Mouse (Mus musculus) limb, embryonic 14.5 days (tissue): ENCODE measurements at regions not wholly inside any gene's neighbourhood (a gene's known extent, or its start where the extent isn't known, plus 50 kb on each side); places are given as distances from the start of the nearest gene placed in this dataset.

ENCODE experiments used
- ATAC-seq: fragments of 200-750 bp; cut with Nextera tagmentation; 2 replicates; pipeline ENCODE4 v1.8.0; 2017; ENCODE audit warnings: low read depth, moderate number of reproducible peaks, moderate TSS enrichment; ENCODE audit not compliant: low FRiP score
- DNase-seq: peaks from one replicate; pipeline ENCODE4 v3.0.0-alpha.2; 2015; ENCODE audit warnings: low spot score
- H3K27ac ChIP-seq: fragments of 300-500 bp; sonication (generic); replicated peaks from 2 replicates; pipeline ENCODE4 v1.5.1; 2014; ENCODE audit warnings: low read depth, mild to moderate bottlenecking, low read length, moderate library complexity, mixed read lengths
- H3K27me3 ChIP-seq: fragments of 300-500 bp; sonication (generic); 2 replicates; pipeline ENCODE4 v1.6.1; 2014; ENCODE audit warnings: low read length, mixed read lengths; ENCODE audit not compliant: control insufficient read depth, insufficient read depth
- H3K36me3 ChIP-seq: fragments of 300-500 bp; sonication (generic); 2 replicates; pipeline ENCODE4 v1.6.1; 2014; ENCODE audit warnings: mild to moderate bottlenecking, low read length, moderate library complexity, mixed read lengths; ENCODE audit not compliant: control insufficient read depth, insufficient read depth
- H3K4me1 ChIP-seq: fragments of 300-500 bp; sonication (generic); 2 replicates; pipeline ENCODE4 v1.6.1; 2014; ENCODE audit warnings: antibody characterized with exemption, low read length, mixed read lengths; ENCODE audit not compliant: control insufficient read depth, insufficient read depth
- H3K4me2 ChIP-seq: fragments of 300-500 bp; sonication (generic); replicated peaks from 2 replicates; pipeline ENCODE4 v1.6.1; 2014; ENCODE audit warnings: low read depth, mild to moderate bottlenecking, low read length, moderate library complexity; ENCODE audit not compliant: severe bottlenecking
- H3K4me3 ChIP-seq: fragments of 300-500 bp; sonication (generic); replicated peaks from 2 replicates; pipeline ENCODE4 v1.5.1; 2014; ENCODE audit warnings: low read length
- H3K9ac ChIP-seq: fragments of 300-500 bp; sonication (generic); 2 replicates; pipeline ENCODE4 v1.6.1; 2014; ENCODE audit warnings: mild to moderate bottlenecking, low read depth, low read length, moderate library complexity; ENCODE audit not compliant: severe bottlenecking
- H3K9me3 ChIP-seq: fragments of 300-500 bp; sonication (generic); 2 replicates; pipeline ENCODE4 v1.6.1; 2016; ENCODE audit warnings: low read length; ENCODE audit not compliant: control insufficient read depth
- POLR2A ChIP-seq: fragments of 200-500 bp; IDR thresholded peaks from 2 replicates; pipeline ENCODE4 v1.8.0; 2012; ENCODE audit warnings: inconsistent platforms, mild to moderate bottlenecking, moderate library complexity, borderline replicate concordance; ENCODE audit not compliant: insufficient read depth, insufficient read length; ENCODE audit errors: extremely low read depth
- WGBS: fragments of 180-500 bp; shearing (Covaris S2); extraction: QIAGEN DNeasy Blood & Tissue Kit; methylation state at CpG from one replicate; pipeline ENCODE4 v1.1.7; 2014; 5-methylcytosine and 5-hydroxymethylcytosine counted together

DNA sequence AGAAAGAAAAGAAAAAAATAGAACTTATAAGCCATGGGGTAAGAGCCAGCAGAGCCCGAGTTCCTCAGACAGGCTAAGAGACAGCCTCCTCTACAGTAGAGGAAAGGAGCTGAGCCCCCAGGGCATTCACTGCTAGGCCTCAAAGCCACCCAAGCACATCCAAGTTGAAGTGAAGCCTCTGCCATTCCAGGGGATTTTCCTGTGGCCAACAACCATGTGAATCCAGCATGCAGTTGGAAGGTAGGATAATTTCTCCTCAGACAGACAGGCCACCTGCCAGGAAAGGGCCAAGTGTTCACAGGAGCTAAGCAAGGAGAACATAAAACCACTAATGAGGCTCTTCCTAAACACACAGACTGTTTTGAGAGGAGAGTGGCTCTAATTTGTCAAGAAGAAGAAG lies 199.6 kb upstream of the Cdyl start:
- ATAC-seq (no peak), DNase-seq (no peak)
- WGBS: 79% methylated on average over 1 of the region's 1 CpGs
- H3K4me2 ChIP-seq: no peak overlapping the region
- no peak overlapping the region for H3K4me3 ChIP-seq
- H3K27ac ChIP-seq: no peak overlapping the region
- H3K36me3 ChIP-seq: no peaks in the 10 kb centered on the region
- no peak overlapping the region for H3K9ac ChIP-seq
- no peaks in the 10 kb centered on the region for H3K4me1 ChIP-seq
- no peak for TF ChIP-seq POLR2A
- no peaks in the 10 kb centered on the region for H3K9me3 ChIP-seq
- no peaks in the 10 kb centered on the region for H3K27me3 ChIP-seq

- H3K4me2 ChIP-seq: no peak overlapping the region
- no peak overlapping the region for H3K27ac ChIP-seq
- no peak overlapping the region for H3K4me3 ChIP-seq
- H3K9ac ChIP-seq: no peak overlapping the region
- no peaks in the 10 kb centered on the region for H3K4me1 ChIP-seq
- WGBS: 89% methylated on average over 1 of the region's 1 CpGs
- no peak for DNase-seq
- TF ChIP-seq POLR2A: no peak
- ATAC-seq: no peak
- no peaks in the 10 kb centered on the region for H3K27me3 ChIP-seq
- no peaks in the 10 kb centered on the region for H3K36me3 ChIP-seq
- no peaks in the 10 kb centered on the region for H3K9me3 ChIP-seq
Observed at GRCm38 (mm10) chr13:35463231-35463630, 196.4 kb upstream of the Cdyl start.

DNA sequence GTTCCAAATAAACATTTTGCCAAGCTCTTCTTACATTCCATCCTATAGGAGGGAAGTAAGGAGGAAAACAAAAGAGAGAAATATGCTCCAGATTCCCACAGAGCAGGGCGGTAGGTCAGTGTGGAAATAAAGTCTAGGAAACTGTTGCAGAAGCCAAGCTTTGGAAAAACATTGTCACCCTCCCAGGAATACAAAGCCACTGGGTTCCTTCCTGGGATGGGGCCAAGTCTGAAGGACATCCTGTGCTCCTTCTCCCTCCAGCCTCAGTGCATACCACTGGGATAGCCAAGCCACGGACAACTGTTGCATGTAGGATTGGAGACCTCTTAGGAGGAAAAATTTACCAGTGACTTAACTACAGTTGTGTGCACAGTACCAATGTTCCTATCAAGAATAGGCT lies 195.8 kb upstream of the Cdyl start:
- no peak for TF ChIP-seq POLR2A

DNA sequence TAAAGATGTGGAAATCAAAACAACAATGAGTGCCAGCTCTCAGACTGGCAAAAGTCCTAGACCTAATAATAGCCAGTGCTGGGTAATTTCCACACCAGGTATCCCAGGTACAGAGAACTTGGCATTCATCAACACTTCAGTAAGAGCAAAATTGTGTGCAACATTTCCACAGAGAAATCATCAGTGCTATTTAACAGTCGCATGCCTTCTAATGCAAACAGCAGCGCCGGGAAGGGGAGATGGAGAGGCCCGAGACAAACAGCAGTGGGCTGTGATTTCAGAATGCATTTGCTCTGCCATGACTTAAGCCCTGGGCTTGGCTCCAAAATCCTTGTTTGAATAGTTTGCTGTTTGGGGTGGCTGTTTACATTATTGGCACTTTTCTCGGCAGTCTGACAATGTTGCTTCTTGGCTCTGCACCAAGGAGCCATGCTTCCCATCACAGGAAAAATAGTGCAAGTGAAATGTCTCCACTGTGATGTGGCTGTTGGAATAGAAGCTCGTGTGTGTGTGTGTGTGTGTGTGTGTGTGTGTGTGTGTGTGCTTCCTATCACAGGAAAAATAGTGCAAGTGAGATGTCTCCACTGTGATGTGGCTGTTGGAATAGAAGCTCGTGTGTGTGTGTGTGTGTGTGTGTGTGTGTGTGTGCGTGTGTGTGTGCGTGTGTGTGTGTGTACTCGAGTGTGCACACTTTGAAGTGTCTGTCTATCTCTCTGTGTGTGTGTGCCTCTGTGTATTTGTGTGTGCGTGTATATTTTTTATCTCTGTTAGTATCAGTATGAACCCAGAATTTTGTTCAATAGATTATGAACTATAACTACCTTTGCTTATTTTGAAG lies 190.1 kb upstream of the Cdyl start:
- H3K4me2 ChIP-seq: no peak overlapping the region
- H3K27ac ChIP-seq: no peak overlapping the region
- no peaks in the 10 kb centered on the region for H3K36me3 ChIP-seq
- H3K27me3 ChIP-seq: no peaks in the 10 kb centered on the region
- peak; percentile 57; the same call in 1 of the 2 replicates for ATAC-seq
- no peak for TF ChIP-seq POLR2A
- no peak overlapping the region for H3K9ac ChIP-seq
- no peaks in the 10 kb centered on the region; the same call in 1 of the 2 replicates for H3K4me1 ChIP-seq
- no peaks in the 10 kb centered on the region for H3K9me3 ChIP-seq
- peak; percentile 79 for DNase-seq
- H3K4me3 ChIP-seq: no peak overlapping the region
- 70% methylated on average over 11 of the region's 11 CpGs for WGBS

More for the DNA sequence above, 195.8 kb upstream of the Cdyl start:
- Histone ChIP-seq H3K4me3 (no peak overlapping the region), H3K27me3 (no peaks in the 10 kb centered on the region), H3K9me3 (no peaks in the 10 kb centered on the region), H3K27ac (no peak overlapping the region), H3K4me2 (no peak overlapping the region), H3K36me3 (no peaks in the 10 kb centered on the region), H3K9ac (no peak overlapping the region), H3K4me1 (no peaks in the 10 kb centered on the region)
- no peak for ATAC-seq
- DNase-seq: no peak
- 88% methylated on average over 2 of the region's 2 CpGs for WGBS

DNA sequence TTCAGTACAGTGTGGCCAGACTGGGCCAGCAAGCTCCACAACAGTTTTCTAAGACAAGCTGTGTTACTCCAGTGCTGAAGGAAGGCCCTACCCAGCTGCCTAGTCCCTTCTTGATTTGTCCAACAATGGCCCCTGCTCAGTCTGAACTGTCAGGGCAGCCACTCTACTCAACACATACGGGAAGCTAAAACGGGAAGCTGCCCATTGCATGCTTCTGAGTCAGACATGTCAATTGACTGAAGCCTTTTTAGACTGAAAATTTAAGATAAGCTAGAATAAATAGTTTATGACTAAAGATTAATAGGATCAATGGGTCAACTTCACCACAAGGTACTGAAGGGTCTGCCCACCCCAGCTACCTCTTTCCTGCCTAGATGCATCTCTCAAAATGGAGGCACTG lies 181.4 kb upstream of the Cdyl start:
- H3K9me3 ChIP-seq: no peaks in the 10 kb centered on the region
- ATAC-seq: no peak
- H3K27ac ChIP-seq: no peak overlapping the region
- WGBS: 90% methylated on average over 2 of the region's 2 CpGs
- no peak overlapping the region for H3K9ac ChIP-seq
- TF ChIP-seq POLR2A: no peak
- no peak overlapping the region for H3K4me3 ChIP-seq
- no peak overlapping the region for H3K4me2 ChIP-seq
- H3K27me3 ChIP-seq: no peaks in the 10 kb centered on the region
- H3K4me1 ChIP-seq: no peaks in the 10 kb centered on the region
- no peaks in the 10 kb centered on the region for H3K36me3 ChIP-seq
- no peak for DNase-seq

DNA sequence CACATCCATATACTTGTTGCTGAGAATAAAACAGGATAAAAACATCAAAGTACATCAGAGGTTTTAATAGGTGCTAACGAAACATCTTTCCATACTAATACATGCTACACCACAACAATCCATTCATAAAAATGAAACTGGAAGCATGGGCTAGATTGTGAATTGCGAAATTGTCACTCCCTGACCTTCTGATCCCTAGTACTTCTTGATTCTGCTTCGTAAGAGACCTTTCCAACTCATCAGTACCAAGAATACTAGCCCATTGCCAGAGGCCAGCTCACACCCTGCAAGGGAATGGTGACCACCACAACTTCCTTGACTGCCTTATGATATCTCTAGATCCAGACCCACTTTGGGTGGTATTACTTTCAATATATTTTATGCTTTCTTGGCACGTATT lies 177.3 kb upstream of the Cdyl start:
- TF ChIP-seq POLR2A: no peak
- H3K9ac ChIP-seq: no peak overlapping the region
- H3K4me1 ChIP-seq: no peaks in the 10 kb centered on the region
- H3K9me3 ChIP-seq: no peaks in the 10 kb centered on the region
- H3K4me2 ChIP-seq: no peak overlapping the region
- H3K4me3 ChIP-seq: no peak overlapping the region
- DNase-seq (no peak), ATAC-seq (no peak)
- no peaks in the 10 kb centered on the region for H3K27me3 ChIP-seq
- WGBS: 89% methylated on average over 4 of the region's 4 CpGs
- H3K27ac ChIP-seq: no peak overlapping the region
- no peaks in the 10 kb centered on the region for H3K36me3 ChIP-seq
